Mouse (Mus musculus): ENCODE data around the gene Galnt10. TPM values are rescaled to one million over a fixed set of nuclear protein-coding genes. Genes with fewer than 3 reads are reported as not detected.

Gene Galnt10
- polyA plus RNA-seq, 1 experiment from 2014 or later: 13.9 TPM

DNA sequence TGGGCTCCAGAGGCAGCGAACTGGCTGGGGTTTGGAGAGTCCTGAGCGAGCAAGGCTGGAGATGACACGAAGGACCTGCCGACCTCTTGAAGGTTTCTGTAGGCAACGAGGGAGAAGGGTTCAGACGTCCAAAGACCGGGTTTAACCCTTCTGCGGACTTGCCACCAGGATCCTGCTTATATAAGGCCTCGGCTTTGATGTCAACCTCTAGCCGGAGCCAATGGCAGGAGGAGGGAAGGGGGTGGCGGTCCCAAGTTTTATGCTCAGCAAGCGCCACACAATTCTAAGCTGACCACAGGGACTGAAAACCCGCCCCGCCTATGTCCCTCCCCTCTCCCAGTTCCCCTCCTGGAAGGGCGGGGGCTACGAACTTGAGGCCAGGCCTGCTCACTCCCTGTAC lies 186.6 kb downstream of the Galnt10 start:
- DNase-seq (ENCODE audit: low spot score): peak; percentile 61
- H3K9ac ChIP-seq (ENCODE audit: low read length): 0 out of 2 replicates have a peak overlapping the region, but pooled peaks have one; percentile 23
- H3K27ac ChIP-seq (replicated peaks; ENCODE audit: low read depth, low read length): no peak overlapping the region
- H3K9me3 ChIP-seq (ENCODE audit: control insufficient read depth, low read length): no peaks in the 10 kb centered on the region
- peak overlapping the region; percentile 21 for H3K4me3 ChIP-seq (ENCODE audit: low read depth, low read length)
- no peak for ATAC-seq (ENCODE audit: insufficient number of reproducible peaks, low FRiP score, low TSS enrichment, low read depth)
- 3% methylated on average over 16 of the region's 16 CpGs for WGBS
- no peaks in the 10 kb centered on the region for H3K36me3 ChIP-seq (ENCODE audit: control insufficient read depth, insufficient read depth, low read length)
- H3K4me2 ChIP-seq (ENCODE audit: low read depth, severe bottlenecking): peak overlapping the region; percentile 37
- peaks cover 32% of the 10 kb centered on the region for H3K4me1 ChIP-seq (ENCODE audit: control insufficient read depth, insufficient read depth, low read length)
- H3K27me3 ChIP-seq (ENCODE audit: control insufficient read depth, insufficient read depth, low read length): peaks cover 90% of the 10 kb centered on the region

DNA sequence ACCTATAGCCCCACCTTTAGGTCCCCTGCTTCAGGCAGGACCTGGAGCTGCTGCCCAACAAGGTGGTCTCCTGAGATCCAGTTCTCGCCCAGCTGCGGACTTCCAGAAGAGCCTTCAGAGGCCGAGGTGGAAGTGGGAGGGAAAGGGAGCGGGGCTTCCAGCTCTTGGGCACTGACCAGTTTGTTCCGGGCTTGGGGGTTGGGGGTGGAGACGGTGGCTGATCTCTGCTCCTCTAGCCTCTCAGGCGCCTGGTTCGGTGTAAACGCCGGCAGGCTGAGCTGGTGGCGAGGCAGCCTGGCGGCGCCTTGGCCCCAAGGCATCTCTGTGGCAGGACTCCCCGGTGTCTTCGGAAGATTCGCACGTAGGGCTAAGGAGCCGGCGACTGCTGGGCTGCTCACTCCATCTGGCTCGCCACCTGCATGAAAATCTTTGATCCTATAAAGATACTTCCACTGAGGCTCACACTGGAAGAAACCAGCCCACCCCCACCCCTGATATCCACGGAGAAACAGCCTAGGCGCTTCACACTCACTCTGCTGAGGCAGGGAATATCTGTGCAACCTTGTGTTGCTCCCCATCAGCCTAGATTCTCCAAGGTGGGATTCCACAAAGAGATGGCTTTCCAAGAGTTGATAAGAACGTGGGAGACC lies 187.4 kb downstream of the Galnt10 start, which contains the start of gene Hand1:
Gene Hand1 (minus strand): TSS at position 267 of the 650 bp plus-strand sequence.
- no peak within 1 kb of the TSS for H3K27ac ChIP-seq (replicated peaks; ENCODE audit: low read depth, low read length)
- H3K36me3 ChIP-seq (ENCODE audit: control insufficient read depth, insufficient read depth, low read length): no peaks in the 10 kb centered on the region
- ATAC-seq (ENCODE audit: insufficient number of reproducible peaks, low FRiP score, low TSS enrichment, low read depth): no peak
- H3K9me3 ChIP-seq (ENCODE audit: control insufficient read depth, low read length): no peaks in the 10 kb centered on the region
- DNase-seq (ENCODE audit: low spot score): peak; percentile 60
- H3K4me2 ChIP-seq (ENCODE audit: low read depth, severe bottlenecking): peak within 1 kb of the TSS; percentile 37
- WGBS: 2% methylated on average over 23 of the region's 23 CpGs
- H3K4me1 ChIP-seq (ENCODE audit: control insufficient read depth, insufficient read depth, low read length): peaks cover 38% of the 10 kb centered on the region
- H3K4me3 ChIP-seq (ENCODE audit: low read depth, low read length): peak within 1 kb of the TSS; percentile 21
- 0 out of 2 replicates have a peak within 1 kb of the TSS, but pooled peaks have one; percentile 23 for H3K9ac ChIP-seq (ENCODE audit: low read length)
- peaks cover 90% of the 10 kb centered on the region for H3K27me3 ChIP-seq (ENCODE audit: control insufficient read depth, insufficient read depth, low read length)

DNA sequence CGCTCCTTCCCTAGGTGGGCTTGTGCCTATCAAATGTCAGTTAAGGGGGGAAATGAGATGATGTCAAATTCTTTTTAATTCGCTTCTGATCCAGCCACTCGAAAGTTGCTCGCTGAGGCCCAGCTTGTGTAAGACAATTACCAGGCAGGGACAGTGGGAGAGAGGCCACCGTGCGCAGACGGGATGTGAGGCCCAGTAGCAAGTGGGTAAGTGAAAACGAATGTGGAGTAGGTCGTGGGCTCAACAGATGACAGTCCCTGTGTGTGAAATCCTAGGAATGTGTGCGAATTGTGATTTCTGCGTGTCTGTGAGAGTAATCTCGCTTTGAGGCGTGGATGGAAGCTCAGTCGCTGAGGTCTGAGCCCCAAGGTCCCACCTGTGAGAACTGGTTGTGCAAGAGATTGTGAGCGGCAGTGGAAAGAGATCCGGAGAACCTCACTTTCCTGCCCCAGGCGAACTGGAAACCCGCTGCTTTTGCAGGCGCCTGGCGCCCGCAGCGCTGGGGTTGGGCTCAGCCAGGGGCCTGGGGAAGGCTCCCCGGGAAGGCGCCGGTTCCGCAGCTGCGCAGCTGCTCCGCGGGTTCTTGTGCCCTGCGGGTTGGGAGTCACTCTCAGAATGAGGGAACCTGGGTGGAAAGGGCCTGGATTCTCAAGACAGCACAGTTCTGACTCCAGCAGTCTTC lies 188.2 kb downstream of the Galnt10 start:
- peaks cover 34% of the 10 kb centered on the region for H3K4me1 ChIP-seq (ENCODE audit: control insufficient read depth, insufficient read depth, low read length)
- ATAC-seq (ENCODE audit: insufficient number of reproducible peaks, low FRiP score, low TSS enrichment, low read depth) (no peak), DNase-seq (ENCODE audit: low spot score) (peak; percentile 62)
- H3K27me3 ChIP-seq (ENCODE audit: control insufficient read depth, insufficient read depth, low read length): peaks cover 89% of the 10 kb centered on the region
- no peak overlapping the region for H3K4me3 ChIP-seq (ENCODE audit: low read depth, low read length)
- H3K4me2 ChIP-seq (ENCODE audit: low read depth, severe bottlenecking): peak overlapping the region; percentile 27; the same call in 1 of the 2 replicates
- 3% methylated on average over 30 of the region's 30 CpGs for WGBS
- H3K36me3 ChIP-seq (ENCODE audit: control insufficient read depth, insufficient read depth, low read length): no peaks in the 10 kb centered on the region
- no peak overlapping the region for H3K9ac ChIP-seq (ENCODE audit: low read length)
- no peak overlapping the region for H3K27ac ChIP-seq (replicated peaks; ENCODE audit: low read depth, low read length)
- H3K9me3 ChIP-seq (ENCODE audit: control insufficient read depth, low read length): no peaks in the 10 kb centered on the region

DNA sequence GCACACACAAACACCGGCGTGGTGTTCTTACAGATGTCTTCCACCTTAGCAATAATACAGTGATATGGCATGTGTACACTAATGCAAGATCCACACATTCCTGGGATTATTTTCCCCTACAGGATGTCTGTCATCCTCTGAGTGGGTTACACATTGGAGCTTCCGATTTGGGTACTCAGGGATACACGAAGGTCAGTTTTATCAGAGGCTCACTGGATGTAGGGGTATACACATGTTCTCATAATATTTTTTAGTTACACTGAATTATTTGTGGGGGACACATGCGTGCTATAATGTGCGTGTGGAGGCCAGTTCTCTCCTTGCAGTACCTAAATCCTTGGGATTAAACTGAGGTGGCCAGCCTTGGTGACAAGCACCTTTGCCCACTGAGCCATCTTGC lies 188.8 kb downstream of the Galnt10 start:
- Histone ChIP-seq H3K4me1 (ENCODE audit: control insufficient read depth, insufficient read depth, low read length) (peaks cover 34% of the 10 kb centered on the region), H3K9ac (ENCODE audit: low read length) (no peak overlapping the region), H3K36me3 (ENCODE audit: control insufficient read depth, insufficient read depth, low read length) (no peaks in the 10 kb centered on the region), H3K27me3 (ENCODE audit: control insufficient read depth, insufficient read depth, low read length) (peaks cover 89% of the 10 kb centered on the region), H3K9me3 (ENCODE audit: control insufficient read depth, low read length) (no peaks in the 10 kb centered on the region), H3K4me2 (ENCODE audit: low read depth, severe bottlenecking) (no peak overlapping the region), H3K27ac (replicated peaks; ENCODE audit: low read depth, low read length) (no peak overlapping the region), H3K4me3 (ENCODE audit: low read depth, low read length) (no peak overlapping the region)
- DNase-seq (ENCODE audit: low spot score) (no peak), ATAC-seq (ENCODE audit: insufficient number of reproducible peaks, low FRiP score, low TSS enrichment, low read depth) (no peak)
- 19% methylated on average over 6 of the region's 6 CpGs for WGBS

DNA sequence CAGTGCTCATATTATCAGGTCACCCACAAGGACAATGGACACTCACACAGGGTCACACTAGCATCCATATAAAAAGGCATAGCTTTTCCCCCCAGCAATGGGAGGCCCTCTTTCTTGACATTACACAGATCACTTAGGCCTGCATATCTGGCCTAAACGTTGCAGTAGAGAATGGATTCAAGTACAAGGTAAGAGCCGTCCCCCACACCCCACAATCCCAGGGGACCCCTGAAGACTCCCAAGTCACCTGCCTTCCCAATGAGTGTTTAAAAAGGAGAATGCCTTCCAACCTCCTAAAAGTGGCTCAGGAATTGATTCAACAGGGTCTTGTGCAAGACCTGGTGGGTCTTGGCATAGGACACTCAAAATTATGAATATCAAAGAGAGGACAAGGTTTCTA lies 190.1 kb downstream of the Galnt10 start:
- no peaks in the 10 kb centered on the region for H3K36me3 ChIP-seq (ENCODE audit: control insufficient read depth, insufficient read depth, low read length)
- H3K9me3 ChIP-seq (ENCODE audit: control insufficient read depth, low read length): no peaks in the 10 kb centered on the region
- H3K9ac ChIP-seq (ENCODE audit: low read length): no peak overlapping the region
- WGBS: 12% methylated on average over 2 of the region's 2 CpGs
- no peak overlapping the region for H3K4me2 ChIP-seq (ENCODE audit: low read depth, severe bottlenecking)
- no peak for DNase-seq (ENCODE audit: low spot score)
- no peak overlapping the region for H3K4me3 ChIP-seq (ENCODE audit: low read depth, low read length)
- peaks cover 32% of the 10 kb centered on the region for H3K4me1 ChIP-seq (ENCODE audit: control insufficient read depth, insufficient read depth, low read length)
- no peak overlapping the region for H3K27ac ChIP-seq (replicated peaks; ENCODE audit: low read depth, low read length)
- H3K27me3 ChIP-seq (ENCODE audit: control insufficient read depth, insufficient read depth, low read length): peaks cover 84% of the 10 kb centered on the region
- no peak for ATAC-seq (ENCODE audit: insufficient number of reproducible peaks, low FRiP score, low TSS enrichment, low read depth)

DNA sequence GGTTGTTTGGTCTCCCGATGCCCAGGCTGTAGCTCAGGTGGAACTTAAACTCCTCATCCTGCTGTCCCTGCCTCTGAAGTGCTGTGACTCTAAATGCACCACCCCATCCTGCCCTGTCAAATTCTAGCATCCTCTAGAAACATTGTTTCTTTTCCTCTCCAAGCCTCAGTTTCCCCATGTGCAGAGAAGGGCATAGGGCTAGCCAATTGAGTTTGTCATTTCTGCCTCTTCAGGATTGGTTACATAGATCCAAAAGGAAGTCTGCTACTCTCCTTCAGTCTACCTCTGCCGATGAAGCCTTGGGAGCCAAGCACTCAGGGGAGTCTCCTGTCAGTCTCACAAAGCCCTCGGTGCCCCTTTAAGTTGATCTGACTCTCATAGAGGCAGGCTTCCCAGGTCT lies 190.7 kb downstream of the Galnt10 start:
- H3K27ac ChIP-seq (replicated peaks; ENCODE audit: low read depth, low read length): no peak overlapping the region
- H3K4me1 ChIP-seq (ENCODE audit: control insufficient read depth, insufficient read depth, low read length): peaks cover 32% of the 10 kb centered on the region
- no peak for DNase-seq (ENCODE audit: low spot score)
- no peak overlapping the region for H3K4me2 ChIP-seq (ENCODE audit: low read depth, severe bottlenecking)
- H3K9me3 ChIP-seq (ENCODE audit: control insufficient read depth, low read length): no peaks in the 10 kb centered on the region
- no peak overlapping the region for H3K4me3 ChIP-seq (ENCODE audit: low read depth, low read length)
- H3K9ac ChIP-seq (ENCODE audit: low read length): no peak overlapping the region
- peaks cover 85% of the 10 kb centered on the region for H3K27me3 ChIP-seq (ENCODE audit: control insufficient read depth, insufficient read depth, low read length)
- no peak for ATAC-seq (ENCODE audit: insufficient number of reproducible peaks, low FRiP score, low TSS enrichment, low read depth)
- 12% methylated on average over 3 of the region's 3 CpGs for WGBS
- H3K36me3 ChIP-seq (ENCODE audit: control insufficient read depth, insufficient read depth, low read length): no peaks in the 10 kb centered on the region

DNA sequence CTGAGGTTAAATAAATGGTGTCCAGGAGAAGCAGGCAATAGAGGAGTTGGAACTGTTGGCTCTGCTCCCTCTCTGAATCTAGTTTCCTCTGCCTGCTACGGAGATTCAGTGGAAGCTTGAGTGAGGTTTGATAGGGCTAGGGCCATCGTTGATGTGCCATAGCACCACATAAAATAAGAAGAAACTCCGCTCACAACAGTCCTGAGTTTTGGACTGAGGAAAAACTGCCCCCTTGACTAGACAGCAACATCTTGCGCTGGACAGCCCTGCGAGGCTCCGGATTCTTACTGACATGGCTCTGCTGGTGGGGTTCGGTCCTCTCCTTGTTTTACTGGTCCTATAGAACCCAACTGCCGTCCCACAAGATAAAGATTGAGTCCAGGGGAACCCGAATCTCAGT lies 191.2 kb downstream of the Galnt10 start:
- no peak for ATAC-seq (ENCODE audit: insufficient number of reproducible peaks, low FRiP score, low TSS enrichment, low read depth)
- H3K9me3 ChIP-seq (ENCODE audit: control insufficient read depth, low read length): no peaks in the 10 kb centered on the region
- H3K27ac ChIP-seq (replicated peaks; ENCODE audit: low read depth, low read length): no peak overlapping the region
- peaks cover 33% of the 10 kb centered on the region for H3K4me1 ChIP-seq (ENCODE audit: control insufficient read depth, insufficient read depth, low read length)
- peak; percentile 37 for DNase-seq (ENCODE audit: low spot score)
- no peak overlapping the region for H3K9ac ChIP-seq (ENCODE audit: low read length)
- 0 out of 2 replicates have a peak overlapping the region, but pooled peaks have one; percentile 28 for H3K4me2 ChIP-seq (ENCODE audit: low read depth, severe bottlenecking)
- WGBS: 3% methylated on average over 9 of the region's 9 CpGs
- no peak overlapping the region for H3K4me3 ChIP-seq (ENCODE audit: low read depth, low read length)
- H3K27me3 ChIP-seq (ENCODE audit: control insufficient read depth, insufficient read depth, low read length): peaks cover 85% of the 10 kb centered on the region
- H3K36me3 ChIP-seq (ENCODE audit: control insufficient read depth, insufficient read depth, low read length): no peaks in the 10 kb centered on the region
